8 mouse cellular contexts compared by ENCODE assay signal in the genomic region with DNA sequence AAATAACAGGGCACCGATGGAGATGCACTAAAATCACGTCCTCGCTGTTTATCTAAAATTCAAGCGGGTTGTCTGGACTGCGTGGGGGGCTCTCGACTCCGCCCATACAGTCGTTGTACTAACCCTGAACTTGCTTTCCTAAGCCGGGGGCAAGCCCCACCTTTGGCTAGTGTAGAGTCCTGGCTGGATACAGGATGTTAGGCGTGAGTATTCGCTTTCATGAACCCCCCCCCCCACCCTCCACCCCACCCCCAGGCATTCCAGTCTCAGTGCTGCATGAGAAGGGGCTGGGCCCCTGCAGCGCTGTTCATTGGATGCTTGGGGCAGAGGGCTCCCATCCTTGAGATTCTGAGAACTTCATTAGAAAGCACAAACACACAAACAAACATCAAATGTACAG. TPM values are rescaled to one million over a fixed set of nuclear protein-coding genes. Genes with fewer than 3 reads are reported as not detected.
DNase-seq lines count a peak whose midpoint lies in the region; ATAC-seq and TF ChIP-seq lines count a peak whose summit lies in the region.
"Had no signal": no experiment of that assay in that cellular context is flagged by ENCODE, and none has a peak within 500 bp of the region (broad histone marks: within the 10 kb centered on the region; RNA-seq: fewer than 3 reads in every experiment).

No protein-coding gene starts in this region.

- no peaks in the 10 kb centered on the region for H3K27me3 ChIP-seq in embryonic facial prominence, embryonic 14.5 days (replicated peaks; ENCODE audit: control insufficient read depth, insufficient read depth, low read length)
- H3K27me3 ChIP-seq in intestine, embryonic 14.5 days (replicated peaks; ENCODE audit: control insufficient read depth, insufficient read depth, low read length) = no peaks in the 10 kb centered on the region
- H3K27me3 ChIP-seq in neural tube, embryonic 14.5 days (ENCODE audit: control insufficient read depth, insufficient read depth, low read length) = no peaks in the 10 kb centered on the region

- peak overlapping the region; percentile 89 for H3K4me2 ChIP-seq in embryonic facial prominence, embryonic 14.5 days (ENCODE audit: low read depth, low read length)
- H3K4me2 ChIP-seq in intestine, embryonic 14.5 days (ENCODE audit: low read length) = peak overlapping the region; percentile 93
- H3K4me2 ChIP-seq in neural tube, embryonic 14.5 days (ENCODE audit: low read depth, low read length) = 0 out of 2 replicates have a peak overlapping the region, but pooled peaks have one; percentile 96

- no peak for TF ChIP-seq CTCF in layer of hippocampus, adult 2 months (conservative IDR thresholded peaks at IDR 0.05)

- H3K9me3 ChIP-seq in embryonic facial prominence, embryonic 14.5 days (ENCODE audit: control insufficient read depth, low read length) = no peaks in the 10 kb centered on the region
- no peaks in the 10 kb centered on the region for H3K9me3 ChIP-seq in intestine, embryonic 14.5 days (ENCODE audit: control insufficient read depth, low read length)
- no peaks in the 10 kb centered on the region for H3K9me3 ChIP-seq in neural tube, embryonic 14.5 days (ENCODE audit: control insufficient read depth, low read length)
- H3K9me3 ChIP-seq: liver, embryonic 13.5 days had no signal

- H3K4me3 ChIP-seq in layer of hippocampus, adult 2 months = no peak overlapping the region
- peak overlapping the region; percentile 75; the same call in 1 of the 2 replicates for H3K4me3 ChIP-seq in embryonic facial prominence, embryonic 14.5 days (ENCODE audit: low read depth, low read length)
- peak overlapping the region; percentile 71; the same call in 1 of the 2 replicates for H3K4me3 ChIP-seq in intestine, embryonic 14.5 days (ENCODE audit: low read depth, low read length)
- H3K4me3 ChIP-seq in neural tube, embryonic 14.5 days (ENCODE audit: low read depth, low read length) = no peak overlapping the region

- H3K4me1 ChIP-seq in embryonic facial prominence, embryonic 14.5 days (ENCODE audit: control insufficient read depth, insufficient read depth, low read length) = peaks cover 45% of the 10 kb centered on the region
- H3K4me1 ChIP-seq in intestine, embryonic 14.5 days (replicated peaks; ENCODE audit: control insufficient read depth, insufficient read depth, low read length) = peaks cover 44% of the 10 kb centered on the region
- peaks cover 30% of the 10 kb centered on the region for H3K4me1 ChIP-seq in neural tube, embryonic 14.5 days (ENCODE audit: control insufficient read depth, insufficient read depth, low read length)

- DNase-seq in layer of hippocampus, adult 2 months (ENCODE audit: low spot score in 2 of 2) = no peak
- no peak for DNase-seq in layer of hippocampus, postnatal 10 days (ENCODE audit: low spot score in 2 of 2)
- DNase-seq in embryonic facial prominence, embryonic 14.5 days (ENCODE audit: low spot score) = no peak
- no peak for DNase-seq in intestine, embryonic 14.5 days (ENCODE audit: low spot score)
- no peak for DNase-seq in spleen, postnatal 4 days (ENCODE audit: low spot score in 2 of 2)
- DNase-seq in right cerebral cortex, postnatal 10 days (ENCODE audit: low spot score in 2 of 2) = no peak
- DNase-seq: liver, embryonic 13.5 days had no signal

- WGBS in embryonic facial prominence, embryonic 14.5 days = 5% methylated on average over 12 of the region's 12 CpGs
- WGBS in intestine, embryonic 14.5 days = 8% methylated on average over 12 of the region's 12 CpGs
- WGBS in neural tube, embryonic 14.5 days = 12% methylated on average over 12 of the region's 12 CpGs

- no peak for ATAC-seq in embryonic facial prominence, embryonic 14.5 days (ENCODE audit: low read depth)
- no peak for ATAC-seq in intestine, embryonic 14.5 days (replicated peaks; ENCODE audit: low FRiP score, low TSS enrichment, low read depth)
- ATAC-seq in neural tube, embryonic 14.5 days (ENCODE audit: low read depth) = no peak

- peak overlapping the region; percentile 91; the same call in 1 of the 2 replicates for H3K9ac ChIP-seq in embryonic facial prominence, embryonic 14.5 days (ENCODE audit: low read depth, low read length)
- peak overlapping the region; percentile 88; the same call in 1 of the 2 replicates for H3K9ac ChIP-seq in intestine, embryonic 14.5 days (ENCODE audit: low read length)
- no peak overlapping the region for H3K9ac ChIP-seq in neural tube, embryonic 14.5 days (replicated peaks; ENCODE audit: low read depth, low read length)
- H3K9ac ChIP-seq: liver, embryonic 13.5 days had no signal

- H3K27ac ChIP-seq in layer of hippocampus, adult 2 months = 0 out of 2 replicates have a peak overlapping the region, but pooled peaks have one; percentile 85
- H3K27ac ChIP-seq in embryonic facial prominence, embryonic 14.5 days (replicated peaks; ENCODE audit: low read depth, low read length) = peak overlapping the region; percentile 94; the same call in 1 of the 2 replicates
- H3K27ac ChIP-seq in intestine, embryonic 14.5 days (ENCODE audit: low read depth) = peak overlapping the region; percentile 96
- no peak overlapping the region; the same call in 1 of the 2 replicates for H3K27ac ChIP-seq in neural tube, embryonic 14.5 days (ENCODE audit: low read depth, low read length)
- H3K27ac ChIP-seq: liver, embryonic 13.5 days had no signal

- H3K36me3 ChIP-seq in embryonic facial prominence, embryonic 14.5 days (ENCODE audit: control insufficient read depth, insufficient read depth, low read length) = no peaks in the 10 kb centered on the region
- no peaks in the 10 kb centered on the region for H3K36me3 ChIP-seq in intestine, embryonic 14.5 days (ENCODE audit: control insufficient read depth, insufficient read depth, low read length)
- no peaks in the 10 kb centered on the region for H3K36me3 ChIP-seq in neural tube, embryonic 14.5 days (ENCODE audit: control insufficient read depth, insufficient read depth, low read length)
- H3K36me3 ChIP-seq: liver, embryonic 13.5 days had no signal

RNA-seq across cellular contexts. Expression of a gene that starts 0.7 kb away (rescaled TPM):
- total RNA-seq in layer of hippocampus, adult 2 months (2021) = 100 to 1,000 TPM in 1 of 2 experiments, 10 to 100 TPM in 1; 93.2 to 114 TPM
- total RNA-seq in layer of hippocampus, postnatal 10 days (2021) = 100 to 1,000 TPM; 192 to 224 TPM
- 139 and 160 TPM in 2 replicates for polyA plus RNA-seq in embryonic facial prominence, embryonic 14.5 days (2014; fragmentation: Nextera tagmentation; extraction: Ambion mirVana)
- polyA plus RNA-seq in intestine, embryonic 14.5 days (2014; fragmentation: Nextera tagmentation; extraction: Ambion mirVana) = 134 TPM in 2 replicates
- polyA plus RNA-seq in neural tube, embryonic 14.5 days (2014; fragmentation: Nextera tagmentation; extraction: Ambion mirVana) = 134 and 141 TPM in 2 replicates

Comparison
In these comparisons a context has a peak if more than half of its experiments do, and no peak if none do; other contexts are left out.
1. H3K4me3 ChIP-seq: peak in embryonic facial prominence, embryonic 14.5 days (single experiment) and intestine, embryonic 14.5 days (single experiment); none in layer of hippocampus, adult 2 months (single experiment) and neural tube, embryonic 14.5 days (single experiment).
2. Peak in every context shown above with its lines, with median percentiles within 50 percentile points of each other: H3K4me2 ChIP-seq.